Mouse (Mus musculus) bone marrow, adult 2 months (tissue): ENCODE data around the gene Stac3. TPM values are rescaled to one million over a fixed set of nuclear protein-coding genes. Genes with fewer than 3 reads are reported as not detected.
A peak's percentile ranks its signal among the peaks of the same experiment; 100 is the strongest.

ENCODE experiments used
- H3K27ac ChIP-seq: fragments of 200-500 bp; 2 replicates; pipeline ENCODE4 v1.5.1; 2012; ENCODE audit warnings: low read depth, mild to moderate bottlenecking, control low read depth, inconsistent platforms, low read length; ENCODE audit not compliant: control insufficient read depth, poor library complexity, insufficient read depth
- H3K4me1 ChIP-seq: fragments of 200-500 bp; 2 replicates; pipeline ENCODE4 v1.6.1; 2011; ENCODE audit warnings: low read length; ENCODE audit not compliant: control insufficient read depth, insufficient read depth
- H3K4me3 ChIP-seq: fragments of 200-500 bp; replicated peaks from 2 replicates; pipeline ENCODE3; 2011; ENCODE audit warnings: mild to moderate bottlenecking, low read depth, low read length, control low read depth; ENCODE audit not compliant: control insufficient read depth
- CTCF ChIP-seq: fragments of 200-500 bp; IDR thresholded peaks from 2 replicates; pipeline ENCODE4 v1.5.1; 2011; ENCODE audit warnings: low read length, control low read depth; ENCODE audit not compliant: control insufficient read depth, insufficient read depth
- POLR2A ChIP-seq: fragments of 200-500 bp; IDR thresholded peaks from 2 replicates; pipeline ENCODE4 v1.6.1; 2011; ENCODE audit warnings: low read depth, mild to moderate bottlenecking, control low read depth, low read length, borderline replicate concordance; ENCODE audit not compliant: control insufficient read depth
- WGBS: fragments of 180-500 bp; shearing (Covaris S2); methylation state at CpG from one replicate; pipeline ENCODE4 v1.1.7; 2018; 5-methylcytosine and 5-hydroxymethylcytosine counted together
- polyA plus RNA-seq: library from polyadenylated mRNA; stranded (reverse); fragments of >200 nt; gene quantifications from 2 replicates; pipeline ENCODE4 v1.2.4, GENCODE M21; 2011; ENCODE audit warnings: low replicate concordance; ENCODE audit not compliant: missing spikeins, insufficient read depth, insufficient read length

Gene Stac3
- polyA plus RNA-seq, 1 experiment: 5.0 TPM

DNA sequence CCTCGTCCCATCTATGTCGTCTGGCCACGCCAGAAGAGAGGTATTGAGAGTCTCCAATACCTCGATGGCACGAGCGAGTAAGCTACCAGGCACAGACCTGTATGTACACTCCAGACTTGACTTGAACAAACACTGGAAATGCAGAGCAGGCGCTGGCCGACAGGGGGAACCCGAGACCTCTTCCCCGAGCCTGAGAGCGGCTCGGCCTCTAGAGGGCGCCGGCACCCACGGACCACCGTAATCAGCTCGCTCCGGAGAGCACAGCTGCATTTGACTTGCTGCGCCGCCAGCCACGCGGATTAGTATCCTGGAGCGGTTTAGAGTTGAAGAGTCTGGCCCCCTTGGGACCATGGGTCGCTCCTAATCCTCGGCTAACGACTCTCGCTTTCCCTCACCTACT, 11.3 kb downstream of the Stac3 start:
- H3K4me3 ChIP-seq: no peak overlapping the region
- H3K4me1 ChIP-seq: peaks cover 1% of the 10 kb centered on the region; the same call in 1 of the 2 replicates
- TF ChIP-seq CTCF (peak; percentile 99), POLR2A (no peak)
- WGBS: under 1% methylated on average over 27 of the region's 27 CpGs
- no peak overlapping the region for H3K27ac ChIP-seq

GRCm38 (mm10) chr10:127513501-127514091, 12.1 kb downstream of the Stac3 start:
- TF ChIP-seq POLR2A (no peak), CTCF (no peak)
- Histone ChIP-seq H3K4me1 (peaks cover 1% of the 10 kb centered on the region; the same call in 1 of the 2 replicates), H3K27ac (no peak overlapping the region), H3K4me3 (no peak overlapping the region)
- 4% methylated on average over 16 of the region's 16 CpGs for WGBS

DNA sequence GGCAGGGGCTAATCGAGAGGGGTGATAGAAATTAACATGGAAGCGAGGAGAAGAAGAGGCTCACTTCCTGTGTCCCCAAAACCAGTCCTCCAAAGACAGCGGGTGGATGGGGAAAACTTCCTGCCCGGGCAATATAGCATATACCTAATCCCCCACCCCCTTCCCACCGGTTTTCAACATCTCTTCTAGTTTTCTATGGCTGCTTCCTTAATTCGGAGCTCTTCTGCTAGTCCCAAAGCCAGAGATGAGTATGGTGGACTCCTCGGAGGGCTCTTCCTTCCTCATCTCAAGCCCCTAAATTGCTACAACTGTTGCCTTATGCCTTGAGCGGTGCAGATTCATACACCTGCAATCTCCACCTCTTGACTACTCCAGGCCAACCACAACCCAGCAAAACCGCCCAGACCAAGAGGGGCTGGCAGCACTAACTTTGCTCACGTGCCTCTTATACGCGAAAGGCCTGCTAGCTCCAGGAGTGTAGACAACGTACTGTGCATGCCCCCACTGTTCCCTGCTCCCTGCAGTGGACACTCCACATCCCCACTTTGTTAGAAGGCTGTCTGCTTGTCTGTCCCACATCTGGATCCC, 12.7 kb downstream of the Stac3 start:
- TF ChIP-seq POLR2A (no peak), CTCF (no peak)
- Histone ChIP-seq H3K4me1 (peaks cover 1% of the 10 kb centered on the region; the same call in 1 of the 2 replicates), H3K27ac (no peak overlapping the region), H3K4me3 (no peak overlapping the region)
- whole genome bisulfite sequencing: 5% methylated on average over 13 of the region's 13 CpGs

GRCm38 (mm10) chr10:127514764-127515163, 13.3 kb downstream of the Stac3 start, which contains the start of gene Ndufa4l2:
Gene Ndufa4l2 (plus strand): TSS chr10:127514967.
- Histone ChIP-seq H3K4me3 (no peak within 1 kb of the TSS), H3K27ac (no peak within 1 kb of the TSS), H3K4me1 (peaks cover 1% of the 10 kb centered on the region; the same call in 1 of the 2 replicates)
- WGBS: 27% methylated on average over 6 of the region's 6 CpGs
- TF ChIP-seq POLR2A (no peak), CTCF (no peak)

DNA sequence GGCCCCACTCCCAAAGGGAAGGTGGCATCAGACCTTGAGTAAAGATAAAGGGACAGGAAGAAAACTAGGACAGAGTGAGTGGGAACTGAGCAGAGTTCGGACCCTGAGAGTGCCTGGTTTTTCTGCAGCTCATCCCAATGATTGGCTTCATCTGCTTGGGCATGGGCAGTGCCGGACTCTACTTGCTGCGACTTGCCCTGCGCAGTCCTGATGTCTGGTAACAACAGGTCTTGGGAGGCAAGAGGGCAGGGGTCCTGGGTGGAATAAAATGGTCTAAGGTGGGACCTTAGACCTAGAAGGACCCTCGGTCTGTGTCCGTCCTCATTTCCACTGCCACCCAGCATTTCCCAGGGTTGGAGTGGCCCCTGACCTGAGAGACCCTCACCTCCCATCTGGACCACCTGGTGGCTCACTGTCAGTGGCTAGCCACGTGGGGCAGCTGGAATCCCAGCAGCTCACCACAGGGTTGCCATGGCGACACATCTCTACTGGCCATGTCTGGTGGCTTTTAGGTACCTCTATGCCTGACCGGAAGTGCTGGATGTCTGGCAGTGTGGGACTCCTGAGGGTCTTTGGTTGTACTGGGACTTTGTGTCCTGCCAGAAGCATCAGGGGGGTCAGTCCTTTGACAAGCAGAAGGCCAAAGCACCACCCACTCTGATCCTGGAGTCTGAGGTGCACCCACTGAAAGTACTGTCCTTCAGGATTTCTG, 13.9 kb downstream of the Stac3 start:
- 44% methylated on average over 9 of the region's 9 CpGs for WGBS
- TF ChIP-seq CTCF: no peak
- TF ChIP-seq POLR2A: no peak
- no peak overlapping the region for H3K4me3 ChIP-seq
- peaks cover 1% of the 10 kb centered on the region; the same call in 1 of the 2 replicates for H3K4me1 ChIP-seq
- no peak overlapping the region for H3K27ac ChIP-seq

- Histone ChIP-seq H3K27ac (no peak overlapping the region), H3K4me3 (no peak overlapping the region), H3K4me1 (peaks cover 1% of the 10 kb centered on the region; the same call in 1 of the 2 replicates)
- WGBS: 48% methylated on average over 8 of the region's 8 CpGs
- TF ChIP-seq POLR2A (no peak), CTCF (no peak)
Observed at GRCm38 (mm10) chr10:127515983-127516459, 14.5 kb downstream of the Stac3 start.

DNA sequence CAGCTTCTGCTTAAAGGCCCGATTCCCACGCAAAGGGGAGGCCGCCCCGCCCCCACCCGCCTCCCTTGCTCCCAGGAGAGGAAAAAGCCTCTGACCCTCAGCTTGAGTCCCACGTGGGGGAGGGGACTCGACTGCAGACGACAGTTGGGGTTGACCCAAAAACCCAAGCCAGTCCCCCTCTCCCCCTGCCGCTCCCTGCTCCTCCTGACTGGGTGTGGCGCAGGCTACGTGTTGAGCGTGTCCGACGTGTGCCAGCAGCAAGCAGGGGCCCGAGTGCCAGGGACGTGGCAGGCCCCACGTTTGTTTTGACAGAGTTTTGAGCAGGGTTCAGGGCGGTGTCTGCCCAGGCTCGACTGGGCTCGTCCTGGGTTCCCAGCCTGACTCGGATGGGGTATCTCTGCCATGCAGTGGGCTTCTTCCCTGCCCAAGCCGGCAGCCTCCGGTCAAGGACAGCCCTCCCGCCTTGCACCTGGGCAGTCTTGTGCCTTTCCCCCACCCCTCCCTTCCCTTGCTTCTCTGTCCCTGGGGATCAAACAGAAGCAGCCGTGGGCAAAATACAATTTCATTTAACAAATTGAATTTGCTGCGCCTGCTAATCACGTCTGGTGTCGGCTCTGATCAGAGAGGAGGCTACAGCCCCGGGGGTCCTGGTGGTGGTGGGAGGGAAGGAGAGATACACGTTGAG, 15.2 kb downstream of the Stac3 start:
- Histone ChIP-seq H3K4me1 (peaks cover 1% of the 10 kb centered on the region; the same call in 1 of the 2 replicates), H3K4me3 (no peak overlapping the region)
- 66% methylated on average over 30 of the region's 30 CpGs for WGBS

DNA sequence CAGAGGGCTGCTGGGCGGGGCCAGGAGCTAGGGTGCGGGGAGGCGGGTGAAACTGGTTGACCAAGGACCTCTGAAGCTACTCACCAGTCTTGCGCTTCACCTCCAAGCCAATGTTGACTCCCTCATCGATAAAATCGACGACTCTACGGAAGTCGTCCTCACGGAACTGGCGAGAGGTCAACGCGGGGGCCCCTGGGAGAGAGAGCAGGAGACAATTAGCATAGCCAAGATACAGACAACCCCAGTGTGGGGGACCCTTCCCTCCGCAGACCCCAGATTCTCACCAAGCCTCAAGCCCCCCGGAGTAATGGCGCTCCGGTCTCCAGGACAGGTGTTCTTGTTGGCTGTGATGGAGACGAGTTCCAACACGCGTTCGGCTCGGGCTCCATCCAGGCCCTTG, 16.5 kb downstream of the Stac3 start:
- Histone ChIP-seq H3K4me1 (peaks cover 1% of the 10 kb centered on the region; the same call in 1 of the 2 replicates), H3K27ac (no peak overlapping the region), H3K4me3 (no peak overlapping the region)
- TF ChIP-seq POLR2A: no peak
- no peak for TF ChIP-seq CTCF
- 92% methylated on average over 22 of the region's 22 CpGs for WGBS

More for the DNA sequence above, 15.2 kb downstream of the Stac3 start:
- H3K27ac ChIP-seq: no peak overlapping the region
- TF ChIP-seq CTCF: no peak
- TF ChIP-seq POLR2A: no peak
